ENCODE assay signal across 1 mouse cellular context in the genomic region with DNA sequence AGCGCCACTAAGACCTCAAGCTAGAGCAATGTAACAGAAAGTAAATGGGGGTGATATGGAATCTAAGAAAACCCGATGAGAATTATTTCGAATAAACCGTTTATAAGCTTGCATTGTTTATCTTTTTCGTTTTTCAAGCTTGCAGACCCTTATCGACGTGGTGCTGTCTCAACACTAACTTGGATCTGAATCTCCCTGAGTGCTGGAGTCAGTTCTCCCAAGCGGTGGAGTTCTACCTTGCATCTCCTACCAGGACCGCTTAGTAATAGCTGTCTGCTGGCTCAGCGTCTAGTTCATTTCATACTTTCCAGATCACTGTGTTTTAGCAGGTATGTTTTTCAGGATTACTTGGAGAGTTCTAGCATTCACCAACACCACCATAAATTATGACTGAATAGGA.
TF ChIP-seq lines count a peak whose summit lies in the region.

No protein-coding gene starts in this region.

TF ChIP-seq in MEL, 35 proteins besides CTCF, POLR2A, EP300 and RAD21 (continued from another document):
- TF ChIP-seq MYB (IDR thresholded peaks at IDR 0.05; ENCODE audit: low read depth, low read length) (no peak), ZKSCAN1 (IDR thresholded peaks at IDR 0.05; ENCODE audit: low read depth, low read length) (no peak), NRF1 (IDR thresholded peaks at IDR 0.05; ENCODE audit: insufficient read depth, low read depth, low read length, poor library complexity, severe bottlenecking) (no peak), ELF1 (IDR thresholded peaks at IDR 0.05; ENCODE audit: low read depth, low read length) (no peak), TCF12 (IDR thresholded peaks at IDR 0.05; ENCODE audit: low read depth, low read length) (no peak), E2F4 (IDR thresholded peaks at IDR 0.05; ENCODE audit: borderline replicate concordance, low read depth, low read length) (no peak), NELFE (IDR thresholded peaks at IDR 0.05; ENCODE audit: low read depth, low read length) (no peak), HCFC1 (IDR thresholded peaks at IDR 0.05; ENCODE audit: low read depth, low read length) (no peak), ZNF384 (IDR thresholded peaks at IDR 0.05; ENCODE audit: low read depth, low read length) (no peak), POLR2AphosphoS2 (IDR thresholded peaks at IDR 0.05; ENCODE audit: low read length) (no peak), MEF2A (IDR thresholded peaks at IDR 0.05; ENCODE audit: extremely low read depth, insufficient replicate concordance, low read depth, low read length, poor library complexity, severe bottlenecking) (no peak), GATA1 (IDR thresholded peaks at IDR 0.05; ENCODE audit: low read depth, low read length) (no peak)
